Mouse (Mus musculus): Measurements from ENCODE around the gene Rab19. TPM values are rescaled to one million over a fixed set of nuclear protein-coding genes. Genes with fewer than 3 reads are reported as not detected.
"Not testable (repeated sequence)": the region's sequence is repeated elsewhere in the genome, so short reads cannot be mapped to it uniquely, and the experiment has no call there.

The Rab19 gene
- under 1 TPM in 1 of 4 experiments, not detected in 3; 0.18 TPM for total RNA-seq (2022)

DNA sequence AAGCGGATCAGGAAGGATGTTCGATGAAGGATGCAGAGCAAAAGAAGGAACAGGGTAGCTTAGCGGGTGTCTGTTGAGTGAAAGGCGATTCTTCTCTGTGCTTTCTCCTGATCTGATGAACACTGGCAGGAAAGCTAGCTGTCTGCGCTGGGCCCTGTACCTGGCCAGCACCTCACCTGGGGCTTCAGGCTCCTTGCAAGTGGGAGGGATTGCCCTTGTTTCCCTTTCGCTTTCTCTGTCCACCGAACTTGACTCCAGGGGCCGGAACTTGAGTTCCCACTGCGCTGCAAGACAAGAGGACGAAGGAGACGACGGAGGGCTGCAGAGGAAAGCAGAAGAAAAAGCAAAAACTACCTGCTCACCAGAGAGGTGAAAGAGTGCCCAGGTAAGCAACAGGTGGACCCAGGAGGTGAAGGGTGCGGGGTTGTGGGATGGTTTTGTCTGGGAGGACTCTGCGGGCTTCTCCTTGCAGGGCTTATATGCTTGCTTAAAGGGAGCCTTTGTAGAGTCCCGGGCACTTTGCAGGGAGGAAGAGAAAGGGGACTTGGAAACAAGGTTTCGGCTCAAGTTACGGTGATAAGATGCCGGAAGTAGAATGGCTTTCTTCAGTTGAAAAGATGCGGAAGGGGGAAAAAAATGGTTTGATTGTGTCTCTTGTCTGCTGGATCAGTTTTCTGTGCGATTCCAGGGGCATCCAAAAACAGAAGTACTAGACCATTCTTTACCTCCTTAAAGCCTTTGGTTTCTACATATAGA, at the start of gene Rab19:
Rab19 (plus strand) TSS at position 51 of the 756 bp plus-strand sequence.
- DNase-seq (ENCODE audit: low spot score in 2 of 2): no peak

DNA sequence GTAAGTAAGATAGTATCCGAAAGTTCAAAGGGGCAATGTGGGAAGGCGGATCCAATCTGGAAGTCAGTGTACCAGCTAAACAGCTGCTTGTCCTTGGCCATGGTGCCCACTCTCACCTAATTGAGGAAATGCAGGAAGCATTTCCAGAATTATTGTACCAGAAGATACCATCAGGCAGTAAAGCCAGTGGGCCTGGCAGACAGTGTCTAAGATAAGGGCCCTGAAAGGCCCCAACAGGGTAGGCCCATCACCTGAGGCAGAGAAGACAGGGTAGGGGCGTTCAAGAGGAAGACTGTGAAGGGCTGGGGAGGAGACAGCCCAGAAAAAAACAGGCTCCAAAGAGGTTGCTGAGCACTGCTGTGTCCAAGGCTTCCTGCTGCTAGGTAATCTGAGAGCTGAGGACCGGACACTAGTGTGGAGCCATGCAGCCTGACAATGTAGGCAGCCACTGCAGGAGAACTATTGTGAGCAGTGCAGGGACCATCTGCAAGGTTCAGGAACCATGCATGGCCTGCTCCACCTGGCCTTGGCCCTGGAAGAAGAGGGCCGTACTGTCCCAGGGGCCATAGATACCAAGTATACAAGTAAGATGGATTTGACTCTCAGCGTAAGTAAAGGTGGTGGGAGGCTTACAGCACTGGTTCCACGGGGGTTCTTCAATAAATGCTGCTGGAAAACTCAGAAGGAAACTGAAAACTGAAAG, 48.8 kb upstream of the Rab19 start:
- no peak for DNase-seq (ENCODE audit: low spot score in 2 of 2)

DNA sequence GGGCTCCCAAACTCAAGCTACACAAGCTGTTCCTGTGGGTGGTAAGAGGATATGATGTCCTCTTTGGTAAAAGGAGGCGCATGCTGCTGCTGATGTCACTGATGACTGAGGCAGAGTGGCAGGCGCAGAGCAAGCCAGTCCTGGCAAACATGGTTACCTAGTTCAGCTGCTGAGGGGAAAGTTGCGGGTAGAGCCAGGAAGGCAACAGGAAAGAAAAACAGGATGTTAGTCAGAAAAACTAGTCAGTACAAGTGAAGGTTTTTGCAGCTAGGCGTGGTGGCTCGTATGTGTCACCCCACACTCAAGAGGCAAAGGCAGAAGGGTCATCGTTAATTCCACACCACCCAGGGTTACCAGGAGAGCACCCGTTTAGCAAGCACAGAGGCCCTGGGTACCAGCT, 46.8 kb upstream of the Rab19 start:
- no peak for DNase-seq (ENCODE audit: low spot score in 2 of 2)

- no peak for DNase-seq (ENCODE audit: low spot score in 2 of 2)
These were observed 46.1 kb upstream of the Rab19 start for GRCm38 (mm10) chr6:39334873-39335272.

DNA sequence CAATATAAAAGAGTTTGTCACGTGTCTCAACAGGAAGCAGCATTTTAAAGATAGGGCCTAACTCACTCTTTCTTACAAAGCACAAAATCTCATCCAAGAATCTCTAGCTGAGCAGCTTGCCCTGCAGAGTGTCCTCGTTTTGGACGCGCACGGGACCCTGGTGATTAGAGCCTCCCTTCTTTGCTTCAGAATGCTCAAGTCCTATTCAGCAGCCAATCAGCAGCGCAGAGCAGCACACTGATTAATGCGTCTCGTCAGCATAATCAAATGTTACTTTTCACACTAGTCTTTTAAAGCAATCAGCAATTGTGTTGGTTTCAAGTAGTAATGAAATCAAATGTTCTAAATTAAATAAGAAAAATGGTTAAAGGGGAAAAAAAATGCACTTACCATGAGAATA, 42.6 kb upstream of the Rab19 start:
- DNase-seq (ENCODE audit: low spot score in 2 of 2): no peak

DNA sequence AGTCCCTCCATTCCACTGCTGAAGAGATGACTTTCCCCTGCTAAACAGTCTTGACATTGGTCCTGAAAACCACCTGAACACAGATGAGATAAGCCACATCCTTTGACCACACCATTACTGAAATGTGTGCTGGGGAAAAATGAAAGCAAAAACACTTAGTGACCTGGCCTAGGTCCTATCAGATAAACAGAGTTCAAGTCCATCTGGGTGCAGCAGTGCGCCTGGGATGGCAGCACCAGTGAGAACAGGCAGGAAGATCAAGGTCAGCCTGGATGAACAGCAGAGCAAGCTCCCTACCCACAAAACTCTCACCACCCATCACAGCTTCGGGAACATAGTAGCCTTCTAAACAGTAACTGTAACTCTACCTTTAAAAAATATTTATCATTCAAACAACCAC, 39.2 kb upstream of the Rab19 start:
- no peak for DNase-seq (ENCODE audit: low spot score in 2 of 2)

DNA sequence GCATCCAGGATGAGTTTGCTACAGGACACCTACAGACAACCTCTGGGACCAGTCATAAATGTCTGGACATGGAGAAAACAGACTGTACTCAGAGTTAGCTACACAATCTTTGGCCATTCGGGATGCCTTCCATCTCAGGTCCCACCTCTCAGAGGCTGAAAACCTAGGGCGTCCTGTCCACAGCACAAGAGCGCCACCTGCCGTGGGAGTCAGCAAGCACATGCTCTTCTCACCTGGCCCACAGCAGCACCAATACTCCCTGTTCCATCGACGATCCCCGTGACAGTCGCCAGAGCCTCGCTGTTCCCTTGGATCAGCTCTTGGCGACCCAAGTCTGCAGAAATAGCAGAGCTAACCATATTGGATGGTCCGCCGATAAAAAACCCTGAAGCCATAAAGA, 37.0 kb upstream of the Rab19 start:
- peak; percentile 65 to 72 for DNase-seq (ENCODE audit: low spot score in 2 of 2)

- DNase-seq (ENCODE audit: low spot score in 2 of 2): no peak
These were observed 35.5 kb upstream of the Rab19 start for GRCm38 (mm10) chr6:39345430-39345829.

DNA sequence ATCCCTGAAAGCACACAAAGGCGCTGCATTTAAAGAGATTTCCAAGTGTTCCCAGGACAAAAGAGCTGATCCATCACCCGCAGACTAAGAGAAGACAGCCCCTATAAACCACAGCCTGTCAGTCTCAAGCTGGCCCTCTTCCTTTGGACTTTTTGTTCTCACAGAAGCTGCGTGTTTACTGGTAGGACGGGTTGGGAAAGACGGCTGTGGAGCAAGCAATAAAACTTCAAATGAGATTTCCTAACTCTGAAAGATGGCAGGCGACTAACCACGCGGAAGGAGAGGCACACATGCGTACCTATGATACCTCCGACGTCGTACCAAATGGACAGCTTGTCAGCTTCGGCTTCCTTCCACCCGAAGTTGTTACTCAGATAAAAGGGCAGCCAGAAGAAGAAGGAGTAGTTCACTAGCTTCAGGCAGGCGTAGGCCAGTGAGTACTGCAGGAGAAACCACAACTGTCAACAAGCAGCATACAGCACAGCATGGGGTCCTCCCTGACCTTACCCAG, 33.9 kb upstream of the Rab19 start:
- DNase-seq (ENCODE audit: low spot score in 2 of 2): no peak

- DNase-seq (ENCODE audit: low spot score in 2 of 2): no peak
These were observed 32.8 kb upstream of the Rab19 start for GRCm38 (mm10) chr6:39347880-39348814.

GRCm38 (mm10) chr6:39348946-39349345, 32.0 kb upstream of the Rab19 start:
- DNase-seq (ENCODE audit: low spot score in 2 of 2): no peak

DNA sequence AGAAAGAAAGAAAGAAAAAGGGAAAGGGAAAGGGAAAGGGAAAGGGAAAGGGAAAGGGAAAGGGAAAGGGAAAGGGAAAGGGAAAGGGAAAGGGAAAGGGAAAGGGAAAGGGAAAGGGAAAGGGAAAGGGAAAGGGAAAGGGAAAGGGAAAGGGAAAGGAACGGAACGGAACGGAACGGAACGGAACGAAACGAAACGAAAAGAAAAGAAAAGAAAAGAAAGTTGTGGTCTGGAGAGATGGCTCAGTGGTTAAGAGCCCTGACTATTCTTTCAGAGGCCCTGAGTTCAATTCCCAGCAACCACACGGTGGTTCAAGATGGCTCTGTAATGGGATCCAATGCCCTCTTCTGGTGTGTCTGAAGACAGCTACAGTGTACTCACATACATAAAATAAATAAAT, 21.8 kb upstream of the Rab19 start:
- DNase-seq (ENCODE audit: low spot score in 2 of 2): not testable (repeated sequence)

DNA sequence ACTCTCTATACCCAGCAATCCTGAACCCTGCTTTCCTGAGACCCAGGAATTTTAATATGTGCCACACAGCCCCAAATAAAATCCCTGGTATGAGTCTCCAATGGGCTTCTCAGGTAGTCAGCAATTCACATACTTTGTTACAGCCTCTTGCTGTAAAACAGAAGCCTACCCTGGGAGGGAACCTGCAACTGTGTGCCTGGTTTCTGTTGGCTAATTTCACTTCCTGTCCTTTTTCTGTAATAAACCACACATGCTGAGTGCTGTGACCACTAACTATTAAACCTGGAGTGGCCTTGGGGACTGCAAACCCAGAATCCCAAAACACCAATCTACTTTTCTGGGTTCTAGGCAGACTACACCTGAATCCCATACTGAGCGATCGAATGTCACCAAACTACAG, 18.3 kb upstream of the Rab19 start:
- DNase-seq (ENCODE audit: low spot score in 2 of 2): no peak

DNA sequence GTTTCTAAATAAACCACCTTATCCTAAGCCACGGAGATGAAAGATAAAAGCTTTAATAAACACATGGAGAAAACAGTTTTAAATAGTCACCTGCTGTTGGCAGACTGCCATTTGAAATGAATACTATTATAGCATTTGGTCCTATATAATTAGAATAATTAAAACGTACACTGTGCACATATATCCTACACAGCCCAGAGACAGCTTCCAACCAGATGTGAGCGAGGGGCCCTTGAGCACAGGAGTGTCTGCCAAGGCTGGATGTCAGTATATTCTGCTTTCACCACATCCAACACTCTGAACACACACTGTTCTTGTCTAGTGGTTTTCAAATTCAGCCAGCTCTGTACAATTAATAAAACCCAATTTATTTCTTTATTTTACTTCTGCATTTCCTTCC, 11.3 kb upstream of the Rab19 start:
- DNase-seq (ENCODE audit: low spot score in 2 of 2): no peak

- DNase-seq (ENCODE audit: low spot score in 2 of 2): no peak
These were observed 8.9 kb upstream of the Rab19 start for GRCm38 (mm10) chr6:39372042-39372441.

GRCm38 (mm10) chr6:39372727-39373126, 8.2 kb upstream of the Rab19 start:
- peak; percentile 4 to 12 for DNase-seq (ENCODE audit: low spot score in 2 of 2)

DNA sequence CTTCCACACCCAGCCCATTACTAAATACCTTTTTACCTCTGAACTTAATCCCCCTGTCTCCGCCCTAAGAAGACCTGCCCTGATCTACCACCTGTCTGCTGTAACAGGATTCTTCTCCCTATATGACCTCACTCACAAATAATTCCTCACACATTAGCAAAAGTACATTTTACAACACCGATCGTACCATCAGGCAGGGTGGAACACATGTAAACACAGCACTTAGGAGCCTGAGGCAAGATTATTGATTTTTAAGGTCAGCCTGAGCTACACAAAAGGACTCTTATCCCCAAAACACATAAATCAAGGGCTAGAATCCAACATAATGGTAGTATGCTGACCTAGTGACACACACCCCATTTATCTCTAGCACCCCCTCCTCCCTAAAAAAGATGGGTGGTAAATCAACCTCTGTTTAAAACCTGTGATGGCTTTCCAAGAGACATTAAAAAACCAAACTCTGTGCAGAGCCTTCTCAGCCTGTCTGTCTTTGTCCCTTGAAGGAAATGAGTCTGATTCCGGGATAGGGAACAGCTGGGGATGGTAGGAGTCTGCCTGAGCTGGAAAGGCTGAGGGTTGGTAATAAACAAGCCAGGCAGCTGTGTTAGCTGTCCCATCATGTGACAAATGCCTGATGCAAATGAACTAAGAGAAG, 7.5 kb upstream of the Rab19 start:
- no peak for DNase-seq (ENCODE audit: low spot score in 2 of 2)

DNA sequence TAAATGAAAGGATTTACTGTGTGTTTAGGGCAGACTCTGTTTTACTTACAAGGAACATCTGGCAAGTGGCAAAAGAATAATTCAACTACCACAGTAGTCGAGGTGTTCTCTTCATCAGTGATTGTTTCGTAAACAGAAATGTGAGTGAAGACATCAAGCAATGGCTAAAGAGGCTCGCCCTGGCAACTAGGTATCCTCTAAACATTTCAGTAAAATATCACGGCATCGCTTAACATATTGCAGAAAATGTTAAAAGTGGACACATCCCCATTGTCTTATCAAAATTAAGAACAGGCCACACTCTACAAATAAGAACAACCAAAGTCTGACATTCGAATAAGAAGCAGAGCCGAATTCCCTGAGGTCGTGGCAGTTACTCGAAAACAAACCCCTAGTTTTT, 4.2 kb upstream of the Rab19 start:
- DNase-seq (ENCODE audit: low spot score in 2 of 2): no peak

GRCm38 (mm10) chr6:39377311-39377827, 3.6 kb upstream of the Rab19 start, which contains the start of gene Slc37a3:
Slc37a3 (minus strand) TSS chr6:39377675.
- DNase-seq (ENCODE audit: low spot score in 2 of 2): peak; percentile 70 to 72

DNA sequence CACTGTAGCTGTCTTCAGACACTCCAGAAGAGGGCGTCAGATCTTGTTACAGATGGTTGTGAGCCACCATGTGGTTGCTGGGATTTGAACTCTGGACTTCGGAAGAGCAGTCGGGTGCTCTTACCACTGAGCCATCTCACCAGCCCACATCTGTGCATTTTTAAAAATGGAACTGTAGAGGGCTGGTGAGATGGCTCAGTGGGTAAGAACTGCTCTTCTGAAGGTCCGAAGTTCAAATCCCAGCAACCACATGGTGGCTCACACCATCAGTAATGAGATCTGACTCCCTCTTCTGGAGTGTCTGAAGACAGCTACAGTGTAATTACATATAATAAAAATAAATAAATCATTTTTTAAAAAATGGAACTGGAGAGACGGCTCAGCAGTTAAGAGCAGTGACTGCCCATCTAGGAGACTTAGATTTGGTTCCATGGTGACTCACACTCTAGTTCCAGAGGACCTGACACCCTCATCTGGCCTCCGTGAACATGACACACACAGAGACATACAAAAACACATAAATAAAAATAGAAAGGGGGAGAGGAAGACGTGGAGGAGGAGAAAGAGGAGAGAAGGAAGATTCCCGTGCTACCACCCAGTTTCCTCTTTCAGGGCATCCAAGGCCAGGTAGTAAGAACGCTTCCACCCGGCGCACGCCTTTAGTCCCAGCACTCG, 2.7 kb upstream of the Rab19 start:
- DNase-seq (ENCODE audit: low spot score in 2 of 2): not testable (repeated sequence)

All from gastrocnemius, adult 8-10 months (tissue).